Comparison of ENCODE assay signal across 8 mouse cellular contexts in the genomic region with DNA sequence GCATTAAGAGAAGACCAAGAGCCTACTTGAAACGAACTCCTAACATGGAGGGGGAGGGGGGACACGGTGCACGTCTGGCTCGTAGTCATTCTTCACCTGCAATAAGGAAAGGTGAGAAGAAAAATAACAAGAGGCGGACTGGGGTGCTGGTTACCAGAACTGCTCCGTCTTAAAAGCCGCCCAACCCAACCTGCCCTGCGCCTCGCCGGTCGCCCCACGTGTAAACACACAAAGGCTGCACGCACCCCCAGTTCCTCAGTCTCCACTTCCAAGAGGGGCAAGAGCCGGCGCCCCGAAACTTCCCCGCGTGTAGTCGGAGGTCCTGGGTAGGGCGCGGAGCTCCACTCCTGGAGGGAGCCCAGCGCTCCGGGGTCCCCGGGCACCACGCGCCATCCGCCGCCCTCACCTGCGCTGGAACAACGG. TPM values are rescaled to one million over a fixed set of nuclear protein-coding genes. Genes with fewer than 3 reads are reported as not detected.
DNase-seq lines count a peak whose midpoint lies in the region; ATAC-seq and TF ChIP-seq lines count a peak whose summit lies in the region.

No protein-coding gene starts in this region.

- under 1% methylated on average over 30 of the region's 30 CpGs for WGBS in heart, embryonic 10.5 days
- WGBS in embryonic facial prominence, embryonic 13.5 days, result 1% methylated on average over 27 of the region's 30 CpGs
- WGBS in limb, embryonic 14.5 days, result under 1% methylated on average over 13 of the region's 30 CpGs
- under 1% methylated on average over 30 of the region's 30 CpGs for WGBS in stomach, embryonic 15.5 days

- intact Hi-C loops in heart, postnatal 10 days (cut with DNase I), result no loop called here

- no peaks in the 10 kb centered on the region for H3K9me3 ChIP-seq in heart, embryonic 10.5 days
- no peaks in the 10 kb centered on the region for H3K9me3 ChIP-seq in embryonic facial prominence, embryonic 13.5 days
- H3K9me3 ChIP-seq in limb, embryonic 14.5 days (ENCODE audit: control insufficient read depth, low read length), result no peaks in the 10 kb centered on the region
- no peaks in the 10 kb centered on the region for H3K9me3 ChIP-seq in stomach, embryonic 15.5 days

- no peaks in the 10 kb centered on the region for H3K27me3 ChIP-seq in heart, embryonic 10.5 days (ENCODE audit: insufficient read depth, poor library complexity, severe bottlenecking)
- no peaks in the 10 kb centered on the region for H3K27me3 ChIP-seq in embryonic facial prominence, embryonic 13.5 days
- H3K27me3 ChIP-seq in limb, embryonic 14.5 days (ENCODE audit: control insufficient read depth, insufficient read depth, low read length), result no peaks in the 10 kb centered on the region
- no peaks in the 10 kb centered on the region for H3K27me3 ChIP-seq in stomach, embryonic 15.5 days (replicated peaks)

- H3K36me3 ChIP-seq in heart, embryonic 10.5 days, result peaks cover 7% of the 10 kb centered on the region
- no peaks in the 10 kb centered on the region for H3K36me3 ChIP-seq in embryonic facial prominence, embryonic 13.5 days
- peaks cover 4% of the 10 kb centered on the region; the same call in 1 of the 2 replicates for H3K36me3 ChIP-seq in limb, embryonic 14.5 days (ENCODE audit: control insufficient read depth, insufficient read depth, low read length)
- no peaks in the 10 kb centered on the region for H3K36me3 ChIP-seq in stomach, embryonic 15.5 days

- H3K27ac ChIP-seq in heart, embryonic 10.5 days, result peak overlapping the region; percentile 97
- peak overlapping the region; percentile 96 for H3K27ac ChIP-seq in embryonic facial prominence, embryonic 13.5 days
- peak overlapping the region; percentile 86 for H3K27ac ChIP-seq in limb, embryonic 14.5 days (replicated peaks; ENCODE audit: low read depth, low read length)
- peak overlapping the region; percentile 95 for H3K27ac ChIP-seq in stomach, embryonic 15.5 days

- TF ChIP-seq POLR2A in limb, embryonic 14.5 days (IDR thresholded peaks at IDR 0.05; ENCODE audit: borderline replicate concordance, extremely low read depth, insufficient read depth, insufficient read length), result no peak

- H3K4me1 ChIP-seq in heart, embryonic 10.5 days, result peaks cover 8% of the 10 kb centered on the region
- peaks cover 20% of the 10 kb centered on the region for H3K4me1 ChIP-seq in embryonic facial prominence, embryonic 13.5 days
- 0 out of 2 replicates have a peak, but pooled peaks cover 3% of the 10 kb centered on the region for H3K4me1 ChIP-seq in limb, embryonic 14.5 days (ENCODE audit: control insufficient read depth, insufficient read depth, low read length)
- H3K4me1 ChIP-seq in stomach, embryonic 15.5 days, result peaks cover 12% of the 10 kb centered on the region; the same call in 1 of the 2 replicates

- peak overlapping the region; percentile 81 for H3K4me3 ChIP-seq in heart, embryonic 10.5 days
- peak overlapping the region; percentile 91 for H3K4me3 ChIP-seq in embryonic facial prominence, embryonic 13.5 days
- H3K4me3 ChIP-seq in limb, embryonic 14.5 days (replicated peaks; ENCODE audit: low read length), result peak overlapping the region; percentile 81
- H3K4me3 ChIP-seq in stomach, embryonic 15.5 days (replicated peaks), result peak overlapping the region; percentile 74

- H3K9ac ChIP-seq in embryonic facial prominence, embryonic 13.5 days, result peak overlapping the region; percentile 96
- peak overlapping the region; percentile 96 for H3K9ac ChIP-seq in limb, embryonic 14.5 days (ENCODE audit: low read depth, low read length, severe bottlenecking)
- peak overlapping the region; percentile 68 for H3K9ac ChIP-seq in stomach, embryonic 15.5 days

- ATAC-seq in embryonic facial prominence, embryonic 13.5 days (ENCODE audit: insufficient number of reproducible peaks, insufficient read depth, low FRiP score, low TSS enrichment, low read depth), result peak; percentile 43
- peak; percentile 13 for ATAC-seq in limb, embryonic 14.5 days (ENCODE audit: low FRiP score, low read depth)
- ATAC-seq in stomach, embryonic 15.5 days (ENCODE audit: insufficient read depth, low FRiP score, low read depth), result peak; percentile 13

- no peak for DNase-seq in heart, embryonic 10.5 days (ENCODE audit: low spot score)
- no peak for DNase-seq in heart, postnatal 10 days
- peak; percentile 29 for DNase-seq in 3T3-L1 (ENCODE audit: low read depth, low spot score)
- no peak for DNase-seq in limb, embryonic 14.5 days (ENCODE audit: low spot score)
- DNase-seq in embryo, embryonic 10.5 days (ENCODE audit: low spot score), result no peak
- no peak for DNase-seq in thymus, postnatal 14 days

- peak overlapping the region; percentile 71 for H3K4me2 ChIP-seq in embryonic facial prominence, embryonic 13.5 days
- peak overlapping the region; percentile 74 for H3K4me2 ChIP-seq in limb, embryonic 14.5 days (replicated peaks; ENCODE audit: low read depth, low read length, severe bottlenecking)
- H3K4me2 ChIP-seq in stomach, embryonic 15.5 days, result peak overlapping the region; percentile 89

RNA-seq across cellular contexts. Expression of a gene that starts 1.9 kb away (rescaled TPM):
- polyA plus RNA-seq in heart, embryonic 10.5 days (2016; fragmentation: Nextera tagmentation; extraction: Ambion mirVana), result 131 and 171 TPM in 2 replicates
- total RNA-seq in heart, postnatal 10 days (2021), result 10 to 100 TPM in 1 of 2 experiments, 1 to 10 TPM in 1; 9.0 to 11.6 TPM
- polyA plus RNA-seq in embryonic facial prominence, embryonic 13.5 days (2015; fragmentation: Nextera tagmentation; extraction: Ambion mirVana), result 119 and 121 TPM in 2 replicates
- 24.9 and 28.3 TPM in 2 replicates for polyA plus RNA-seq in limb, embryonic 14.5 days (2012; rRNA removed)
- 69.9 and 81.1 TPM in 2 replicates for polyA plus RNA-seq in limb, embryonic 14.5 days (2014; fragmentation: Nextera tagmentation; extraction: Ambion mirVana)
- polyA plus RNA-seq in stomach, embryonic 15.5 days (2015; fragmentation: Nextera tagmentation; extraction: Ambion mirVana), result 87.0 and 90.3 TPM in 2 replicates

RNA-seq across cellular contexts. Expression of a gene that starts 48.3 kb away (rescaled TPM):
- 15.9 and 19.0 TPM in 2 replicates for polyA plus RNA-seq in heart, embryonic 10.5 days (2016; fragmentation: Nextera tagmentation; extraction: Ambion mirVana)
- total RNA-seq in heart, postnatal 10 days (2021), result 1 to 10 TPM; 6.2 to 7.8 TPM
- 15.9 and 16.6 TPM in 2 replicates for polyA plus RNA-seq in embryonic facial prominence, embryonic 13.5 days (2015; fragmentation: Nextera tagmentation; extraction: Ambion mirVana)
- polyA plus RNA-seq in limb, embryonic 14.5 days (2012; rRNA removed), result 32.3 and 33.3 TPM in 2 replicates
- polyA plus RNA-seq in limb, embryonic 14.5 days (2014; fragmentation: Nextera tagmentation; extraction: Ambion mirVana), result 8.9 and 10.5 TPM in 2 replicates
- polyA plus RNA-seq in stomach, embryonic 15.5 days (2015; fragmentation: Nextera tagmentation; extraction: Ambion mirVana), result 15.4 and 17.4 TPM in 2 replicates
